Mouse (Mus musculus) urinary bladder, adult 2 months (tissue): Measurements from ENCODE around the gene Aunip. TPM values are rescaled to one million over a fixed set of nuclear protein-coding genes. Genes with fewer than 3 reads are reported as not detected.
"Not testable (repeated sequence)": the region's sequence is repeated elsewhere in the genome, so short reads cannot be mapped to it uniquely, and the experiment has no call there.

Experiments used
- DNase-seq: peaks from one replicate; pipeline ENCODE4 v3.0.0; 2022; ENCODE audit warnings: low spot score
- polyA plus RNA-seq: library from polyadenylated mRNA; depleted of rRNA; stranded (reverse); fragments of >200 nt; gene quantifications from 2 replicates; pipeline ENCODE4 v1.2.3, GENCODE M21; 2012

Aunip gene
- polyA plus RNA-seq, 1 experiment = 0.72 TPM

- no peak for DNase-seq
Measured at GRCm38 (mm10) chr4:134485151-134485900, 25.5 kb upstream of the Aunip start.

DNA sequence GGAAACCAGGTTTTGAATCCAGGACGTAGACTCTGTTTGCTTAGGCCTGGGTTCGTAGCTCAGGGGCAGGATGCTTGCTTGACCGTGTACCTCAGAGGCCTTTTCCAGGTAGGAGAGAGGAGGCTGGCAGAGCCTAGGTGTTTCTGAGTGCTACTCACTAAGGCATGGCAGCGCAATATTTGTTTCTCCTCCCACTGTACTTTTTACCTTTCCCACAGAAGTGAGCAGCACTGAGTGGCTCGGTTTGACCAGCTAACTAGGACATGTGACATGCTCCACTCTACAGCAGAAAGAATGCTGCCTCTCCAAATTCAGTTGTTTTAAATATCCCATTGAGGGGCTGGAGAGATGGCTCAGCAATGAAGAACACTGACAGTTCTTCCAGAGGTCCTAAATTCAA lies 22.6 kb upstream of the Aunip start:
- no peak for DNase-seq

DNA sequence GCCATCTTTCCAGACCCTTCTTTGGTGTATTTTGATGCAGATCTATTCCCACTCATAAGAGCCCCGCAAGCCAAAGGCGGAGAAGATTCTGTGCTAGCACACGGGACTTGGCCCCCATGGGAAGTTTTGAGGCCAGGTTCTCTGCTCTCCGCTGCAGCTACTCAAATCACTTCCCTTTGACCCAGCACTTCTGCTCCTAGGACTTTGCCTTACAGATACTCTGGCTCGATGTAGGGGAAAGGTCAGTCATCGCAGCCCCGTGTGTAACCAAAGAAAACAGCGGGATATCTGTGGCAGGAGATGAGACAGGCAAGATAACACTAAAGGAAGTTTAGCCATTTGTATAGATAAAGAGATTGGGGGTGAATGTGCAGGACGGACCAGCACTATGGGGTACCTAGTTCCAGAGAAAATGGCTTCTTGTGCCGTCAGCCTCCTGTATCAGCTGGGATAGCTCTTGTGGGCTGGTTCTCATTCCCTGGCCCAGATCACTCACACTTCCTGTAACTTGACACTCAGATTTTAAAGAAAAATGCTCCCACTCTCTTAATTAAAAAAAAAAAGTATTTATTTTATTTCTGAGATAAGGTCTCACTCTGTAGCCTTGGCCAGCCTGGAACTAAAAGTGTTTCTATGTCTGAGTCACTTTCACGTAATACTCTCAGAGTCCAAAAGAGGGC lies 20.7 kb upstream of the Aunip start:
- no peak for DNase-seq

- no peak for DNase-seq
Measured at GRCm38 (mm10) chr4:134491716-134492115, 19.1 kb upstream of the Aunip start.

DNA sequence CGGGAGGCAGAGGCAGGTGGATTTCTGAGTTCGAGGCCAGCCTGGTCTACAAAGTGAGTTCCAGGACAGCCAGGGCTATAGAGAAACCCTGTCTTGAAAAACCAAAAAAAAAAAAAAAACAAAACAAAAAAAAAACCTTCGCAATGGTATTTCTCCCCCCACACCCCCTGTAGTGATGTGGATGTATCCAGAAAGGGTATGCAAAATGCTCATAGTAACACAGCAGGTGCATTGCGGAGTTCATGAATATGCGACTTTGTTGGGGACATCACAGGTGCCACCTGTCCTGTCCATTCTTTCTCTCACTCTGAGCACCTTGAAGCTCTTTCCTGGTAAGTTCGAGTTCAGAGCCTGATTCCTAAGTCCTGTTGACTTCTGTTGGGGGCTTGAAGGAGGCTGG lies 16.6 kb upstream of the Aunip start:
- not testable (repeated sequence) for DNase-seq

GRCm38 (mm10) chr4:134494780-134495545 lies 15.8 kb upstream of the Aunip start:
- DNase-seq = no peak

DNA sequence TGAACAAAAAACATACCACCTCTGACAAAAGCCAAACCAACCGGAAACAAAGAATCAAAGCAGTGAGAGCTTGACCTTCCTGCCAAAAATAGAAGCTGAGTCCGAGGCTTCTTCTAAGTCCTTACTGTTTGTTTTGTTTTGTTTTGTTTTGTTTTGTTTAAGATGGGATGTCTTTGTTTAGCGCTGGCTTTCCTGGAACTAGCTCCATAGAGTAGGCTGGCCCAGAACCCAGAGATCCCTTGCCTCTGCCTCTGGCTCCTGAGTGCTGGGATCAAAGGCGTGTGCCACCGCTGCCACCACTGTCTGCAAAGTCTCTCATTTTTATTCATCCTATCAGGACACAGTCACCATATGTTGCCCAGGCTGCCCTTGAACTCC lies 15.3 kb upstream of the Aunip start:
- DNase-seq = no peak

DNA sequence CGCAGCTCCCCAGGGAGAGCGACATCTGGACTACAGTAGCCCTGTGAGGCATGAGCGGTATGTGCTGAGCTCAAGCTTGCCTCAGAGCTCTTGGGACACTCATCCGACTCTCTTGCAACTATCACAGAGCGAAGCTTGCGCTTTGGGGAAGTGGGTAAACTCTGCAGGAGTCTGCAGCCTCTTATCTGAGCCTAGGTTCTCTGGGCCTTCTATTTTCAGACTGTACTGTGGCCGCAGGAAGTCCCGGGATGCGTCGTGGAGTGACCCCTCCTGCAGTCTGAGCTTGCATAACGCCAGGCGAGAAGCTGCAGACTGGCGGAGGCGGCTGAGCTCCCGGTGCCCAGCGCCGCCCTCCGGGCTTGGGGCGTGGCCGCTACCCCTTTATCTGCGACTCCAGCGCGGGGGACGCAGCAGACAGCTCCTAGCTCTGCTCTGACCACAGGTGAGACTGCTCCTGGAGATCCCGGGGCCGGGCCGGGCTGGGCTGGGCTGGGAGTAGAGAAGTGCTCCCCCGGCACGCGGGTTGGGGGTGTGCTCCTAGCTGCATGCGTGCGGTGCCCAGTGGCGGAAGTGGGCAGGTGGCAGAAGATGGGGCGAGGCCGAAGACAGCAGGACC lies 14.1 kb upstream of the Aunip start, which contains the start of gene Paqr7:
Gene Paqr7 (plus strand): TSS at position 103 of the 616 bp plus-strand sequence.
- DNase-seq = peak; percentile 72

- DNase-seq = no peak
Measured at GRCm38 (mm10) chr4:134497223-134497622, 13.6 kb upstream of the Aunip start.

- no peak for DNase-seq
Measured at GRCm38 (mm10) chr4:134497986-134498731, 12.6 kb upstream of the Aunip start.

DNA sequence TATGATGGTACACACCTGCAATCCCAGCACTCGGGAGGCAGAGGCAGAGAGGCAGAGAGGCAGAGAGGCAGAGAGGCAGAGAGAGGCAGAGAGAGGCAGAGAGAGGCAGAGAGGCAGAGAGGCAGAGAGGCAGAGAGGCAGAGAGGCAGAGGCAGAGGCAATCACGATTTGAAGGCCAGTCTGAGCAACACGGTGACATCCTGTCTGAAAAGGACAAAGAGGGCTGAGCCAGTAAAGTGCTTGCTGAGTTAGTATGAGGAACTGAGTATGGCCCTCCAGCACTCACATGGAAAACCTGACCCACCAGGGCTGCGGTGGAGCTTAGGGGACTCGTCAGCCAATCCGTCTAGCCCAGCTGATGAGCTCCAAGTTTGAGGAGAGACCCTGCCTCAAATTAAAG lies 11.8 kb upstream of the Aunip start:
- not testable (repeated sequence) for DNase-seq

- no peak for DNase-seq
Measured at GRCm38 (mm10) chr4:134501095-134501494, 9.7 kb upstream of the Aunip start.

GRCm38 (mm10) chr4:134503686-134504357 lies 7.0 kb upstream of the Aunip start:
- DNase-seq = no peak

DNA sequence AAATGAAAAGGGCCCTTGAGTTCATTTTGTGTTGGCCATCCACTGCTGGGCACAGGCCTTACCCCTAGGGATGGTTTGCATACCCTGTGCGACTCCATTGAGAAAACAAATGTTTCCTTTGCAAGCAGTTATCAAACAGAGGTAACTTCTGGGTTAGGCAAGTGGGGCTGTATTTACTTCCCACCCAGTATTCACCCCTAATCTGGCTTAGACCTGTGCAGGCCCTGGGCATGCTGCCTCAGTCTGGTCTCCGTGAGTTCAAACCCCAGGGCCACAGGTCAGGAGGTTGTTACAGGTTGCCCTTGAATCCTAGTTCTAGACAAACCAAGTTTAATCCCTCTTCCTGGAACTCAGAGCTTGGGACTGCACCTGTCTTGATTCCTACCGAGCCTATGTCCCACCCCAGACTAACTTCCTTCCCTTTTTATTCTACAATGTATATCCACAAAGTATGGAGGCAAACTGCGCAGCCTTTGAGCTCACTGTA lies 5.5 kb upstream of the Aunip start:
- DNase-seq = no peak

GRCm38 (mm10) chr4:134505966-134506594 lies 4.7 kb upstream of the Aunip start:
- no peak for DNase-seq

DNA sequence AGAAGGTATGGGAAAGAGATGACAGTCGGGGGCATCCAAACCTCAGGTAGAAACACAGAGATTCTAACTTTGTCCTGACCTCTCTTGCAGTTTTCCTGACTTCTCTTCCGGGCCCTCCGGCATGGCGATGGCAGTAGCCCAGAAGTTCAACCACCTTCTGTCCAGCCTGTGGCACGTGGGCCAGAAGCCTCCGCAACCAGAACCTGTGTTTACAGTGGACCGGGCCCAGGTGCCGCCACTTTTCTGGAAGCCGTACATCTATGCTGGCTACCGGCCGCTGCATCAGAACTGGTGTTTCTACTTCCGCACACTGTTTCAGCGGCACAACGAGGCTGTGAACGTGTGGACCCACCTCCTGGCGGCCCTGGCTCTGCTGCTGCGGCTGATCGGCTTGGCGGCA lies 4.1 kb upstream of the Aunip start:
- no peak for DNase-seq

DNA sequence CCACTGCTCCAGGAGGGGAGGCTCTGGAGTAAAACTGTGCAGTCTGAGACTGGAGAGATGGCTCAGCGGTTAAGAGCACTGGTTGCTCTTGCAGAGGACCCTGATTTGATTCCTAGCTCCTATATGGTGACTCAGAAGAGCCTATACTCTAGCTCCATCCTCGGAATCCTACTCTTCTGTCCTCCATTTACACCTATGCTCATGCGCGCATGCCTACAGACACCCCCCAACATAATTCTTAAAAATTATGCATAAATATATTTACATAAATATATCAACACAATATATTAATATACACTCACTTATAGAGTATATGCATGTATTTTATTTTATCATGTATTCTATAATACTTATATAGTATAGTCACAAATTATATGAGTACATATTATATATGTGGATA lies 403 bp upstream of the Aunip start:
- no peak for DNase-seq

DNA sequence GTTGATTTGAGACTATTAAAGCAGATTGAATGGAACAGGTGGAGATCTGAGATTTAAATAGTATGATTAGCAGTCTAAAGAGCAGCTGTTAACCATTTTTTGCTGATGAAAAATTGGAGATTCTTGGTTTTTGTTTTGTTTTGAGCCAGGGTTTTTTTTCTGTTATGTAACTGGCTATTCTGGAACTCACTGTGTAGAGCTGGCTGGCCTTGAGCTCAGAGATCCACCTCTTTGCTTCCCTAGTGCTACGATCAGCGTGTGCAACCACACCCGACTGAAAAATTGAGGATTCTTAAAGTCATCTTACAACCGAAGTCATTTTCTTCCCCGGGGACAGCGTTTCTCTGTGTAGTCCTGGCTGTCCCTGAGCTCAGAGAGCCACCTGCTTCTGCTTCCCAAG lies 931 bp downstream of the Aunip start:
- DNase-seq = no peak

DNA sequence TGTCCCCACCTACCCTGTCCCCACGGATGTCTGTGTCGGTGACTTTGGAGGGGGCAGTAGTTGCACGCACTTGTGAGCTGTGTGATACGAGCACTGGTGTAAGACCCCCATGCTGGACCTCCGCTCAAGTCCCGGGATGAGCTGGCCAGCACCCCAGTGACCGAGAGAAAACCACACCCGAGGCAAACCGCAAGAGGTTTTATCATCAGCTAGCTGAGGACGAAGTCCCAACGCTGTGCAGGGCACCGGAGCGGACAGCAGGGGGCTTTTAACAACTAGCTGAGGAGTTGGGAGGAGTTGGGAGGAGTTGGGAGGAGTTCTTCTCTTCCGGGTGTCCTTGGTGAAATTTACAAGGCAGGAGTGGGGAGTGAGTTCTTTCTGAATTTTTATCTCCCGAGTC lies 2.0 kb downstream of the Aunip start:
- DNase-seq = no peak

DNA sequence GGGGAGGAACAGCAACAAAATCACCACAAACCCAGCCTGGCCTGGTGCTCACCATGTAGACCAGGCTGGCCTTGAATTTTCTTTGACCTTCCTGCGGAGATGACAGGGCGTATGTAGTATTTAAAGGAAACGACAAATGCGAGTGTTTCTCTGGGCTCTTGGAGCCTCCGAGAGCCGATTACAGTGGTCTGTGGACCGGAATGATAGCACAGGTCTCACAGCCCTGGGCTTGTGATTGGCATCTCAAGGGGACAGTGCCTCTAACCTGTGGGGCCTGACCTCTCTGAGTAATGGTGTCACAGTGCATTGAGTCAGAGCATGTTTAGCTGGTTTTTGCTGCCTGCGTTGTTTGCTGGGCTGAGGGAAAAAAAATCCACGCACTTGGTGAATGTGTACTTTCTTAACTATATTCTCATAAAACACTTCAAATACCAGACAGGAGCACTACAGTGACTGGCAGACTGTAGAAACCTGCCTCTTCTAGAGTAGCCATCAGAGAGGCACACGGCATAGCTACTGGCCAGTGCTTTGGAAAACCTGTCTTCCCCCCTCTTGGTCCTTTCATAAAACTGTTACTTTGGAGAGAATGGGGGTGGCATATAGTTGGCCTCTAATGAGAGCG lies 3.6 kb downstream of the Aunip start:
- DNase-seq = no peak
